Mouse (Mus musculus): ENCODE measurements around the gene Ssbp4. TPM values are rescaled to one million over a fixed set of nuclear protein-coding genes. Genes with fewer than 3 reads are reported as not detected.

Gene Ssbp4
- polyA plus RNA-seq (2016; fragmentation: Nextera tagmentation; extraction: Ambion mirVana): 97.4 and 106 TPM in 2 replicates

- Histone ChIP-seq H3K36me3 (replicated peaks) (no peaks in the 10 kb centered on the region), H3K27ac (peak within 1 kb of the TSS; percentile 90), H3K9me3 (no peaks in the 10 kb centered on the region), H3K9ac (peak within 1 kb of the TSS; percentile 87), H3K4me3 (replicated peaks) (peak within 1 kb of the TSS; percentile 88), H3K4me1 (peaks cover 68% of the 10 kb centered on the region), H3K4me2 (peak within 1 kb of the TSS; percentile 92), H3K27me3 (peaks cover 19% of the 10 kb centered on the region; the same call in 1 of the 2 replicates)
- peak; percentile 6; the same call in 1 of the 2 replicates for ATAC-seq (ENCODE audit: low FRiP score)
- WGBS: 6% methylated on average over 26 of the region's 26 CpGs
Measured at GRCm38 (mm10) chr8:70608749-70609367, at the start of gene Ssbp4. Ssbp4 (minus strand) TSS chr8:70608872.

DNA sequence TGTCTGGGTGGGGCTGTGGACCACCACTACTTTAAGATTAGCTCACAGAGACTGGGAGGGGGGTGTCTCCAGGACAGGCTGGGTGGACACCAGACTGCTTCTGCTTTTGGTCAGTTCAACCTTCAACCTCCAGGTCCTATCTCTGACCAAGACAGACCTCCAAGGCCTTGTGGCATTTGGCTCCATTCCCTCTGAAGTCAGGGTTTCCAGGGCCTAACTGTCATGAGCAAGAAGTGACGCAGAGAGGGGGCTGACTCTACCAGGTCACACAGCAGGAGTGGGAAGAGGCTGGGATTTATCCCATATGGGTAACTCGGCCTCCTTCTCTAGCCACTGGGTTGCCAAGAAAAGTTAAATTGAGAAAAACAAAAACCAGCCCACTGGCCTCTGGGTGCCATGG is 49.1 kb upstream of the Ssbp4 start:
- no peak for ATAC-seq (ENCODE audit: low FRiP score)
- Histone ChIP-seq H3K27ac (peak overlapping the region; percentile 92), H3K36me3 (replicated peaks) (peaks cover 12% of the 10 kb centered on the region), H3K4me1 (peaks cover 60% of the 10 kb centered on the region), H3K9me3 (no peaks in the 10 kb centered on the region), H3K27me3 (no peaks in the 10 kb centered on the region), H3K4me3 (replicated peaks) (peak overlapping the region; percentile 78; the same call in 1 of the 2 replicates), H3K9ac (no peak overlapping the region), H3K4me2 (peak overlapping the region; percentile 91)
- WGBS: 81% methylated on average over 2 of the region's 2 CpGs

DNA sequence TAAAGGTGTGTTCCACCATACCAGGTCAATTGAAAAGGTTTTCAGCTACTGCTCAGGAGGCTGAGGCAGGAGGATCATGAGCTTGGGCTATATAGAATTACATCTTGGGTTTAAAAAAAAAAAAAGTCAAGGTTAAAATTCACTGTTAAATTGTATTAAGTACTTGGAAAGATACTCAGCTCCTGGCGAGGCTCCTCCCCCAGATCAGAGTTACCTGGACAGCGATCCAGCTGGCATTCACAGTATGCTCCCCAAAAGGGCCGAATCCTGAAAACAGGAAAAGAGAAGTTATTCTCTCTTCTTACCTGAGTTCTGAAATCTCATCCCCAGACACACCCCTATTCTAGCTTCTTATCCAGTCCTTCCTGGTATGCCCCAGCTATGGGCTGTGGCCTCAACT is 48.5 kb upstream of the Ssbp4 start:
- Histone ChIP-seq H3K27me3 (no peaks in the 10 kb centered on the region), H3K4me1 (peaks cover 60% of the 10 kb centered on the region), H3K36me3 (replicated peaks) (peaks cover 15% of the 10 kb centered on the region), H3K27ac (peak overlapping the region; percentile 92), H3K4me3 (replicated peaks) (no peak overlapping the region; the same call in 1 of the 2 replicates), H3K9ac (no peak overlapping the region), H3K4me2 (peak overlapping the region; percentile 91), H3K9me3 (no peaks in the 10 kb centered on the region)
- 94% methylated on average over 3 of the region's 3 CpGs for WGBS
- ATAC-seq (ENCODE audit: low FRiP score): no peak

DNA sequence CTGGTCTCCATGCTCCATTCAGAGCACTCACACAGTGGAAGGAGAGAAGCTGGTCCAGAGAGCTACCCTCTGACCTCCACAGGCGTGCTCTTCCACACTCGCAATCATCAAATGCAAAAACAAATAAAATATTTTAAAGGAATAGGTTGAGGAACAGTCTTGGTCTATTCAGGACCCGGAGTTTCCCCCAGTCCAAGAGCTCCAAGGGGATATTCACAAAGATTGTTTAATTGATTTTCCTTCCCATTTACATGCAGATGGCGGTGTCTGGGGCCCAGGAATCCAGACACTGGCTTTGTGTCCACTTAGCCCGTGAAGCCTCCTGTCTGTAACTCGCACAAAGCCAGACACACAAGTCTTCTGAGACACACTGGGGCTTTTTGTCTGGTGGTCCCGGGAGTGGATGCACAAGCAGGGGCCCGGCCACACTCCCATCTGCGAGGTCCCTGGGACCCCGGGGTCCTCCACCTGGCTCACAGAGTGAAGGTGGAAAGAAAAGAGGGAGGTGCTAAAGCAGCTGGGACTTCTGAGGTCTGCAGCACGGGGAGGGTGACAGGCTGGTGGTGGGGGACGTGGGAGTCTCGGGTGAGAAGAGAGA is 47.6 kb upstream of the Ssbp4 start:
- peak overlapping the region; percentile 17; the same call in 1 of the 2 replicates for H3K9ac ChIP-seq
- H3K27me3 ChIP-seq: no peaks in the 10 kb centered on the region
- H3K4me2 ChIP-seq: peak overlapping the region; percentile 32
- 13% methylated on average over 13 of the region's 13 CpGs for WGBS
- peaks cover 60% of the 10 kb centered on the region for H3K4me1 ChIP-seq
- peaks cover 23% of the 10 kb centered on the region for H3K36me3 ChIP-seq (replicated peaks)
- peak overlapping the region; percentile 92 for H3K27ac ChIP-seq
- no peaks in the 10 kb centered on the region for H3K9me3 ChIP-seq
- H3K4me3 ChIP-seq (replicated peaks): no peak overlapping the region
- peak; percentile 50 for ATAC-seq (ENCODE audit: low FRiP score)

DNA sequence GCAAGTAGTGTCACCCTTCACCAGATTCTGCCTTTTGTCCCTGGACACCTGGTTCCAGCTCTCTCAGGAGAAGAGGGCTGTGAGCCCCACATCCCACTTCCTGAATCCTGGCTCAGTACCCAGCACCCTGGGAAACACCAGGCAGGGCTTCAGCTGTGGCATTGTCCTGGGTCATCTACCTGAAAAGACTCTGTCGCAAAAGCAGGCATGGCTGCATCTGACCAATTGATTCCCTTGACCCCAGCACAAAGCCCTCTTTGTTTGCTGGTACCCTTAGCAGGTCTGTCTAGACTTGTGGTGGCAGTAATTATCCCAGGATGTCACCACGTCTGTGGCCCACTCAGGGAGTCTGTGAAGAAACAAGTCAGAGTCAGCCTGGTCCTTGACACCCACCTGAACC is 46.8 kb upstream of the Ssbp4 start:
- H3K27ac ChIP-seq: peak overlapping the region; percentile 92
- H3K4me2 ChIP-seq: 0 out of 2 replicates have a peak overlapping the region, but pooled peaks have one; percentile 32
- H3K4me3 ChIP-seq (replicated peaks): no peak overlapping the region
- no peaks in the 10 kb centered on the region for H3K9me3 ChIP-seq
- no peak for ATAC-seq (ENCODE audit: low FRiP score)
- peaks cover 58% of the 10 kb centered on the region for H3K4me1 ChIP-seq
- no peak overlapping the region; the same call in 1 of the 2 replicates for H3K9ac ChIP-seq
- no peaks in the 10 kb centered on the region for H3K27me3 ChIP-seq
- peaks cover 31% of the 10 kb centered on the region for H3K36me3 ChIP-seq (replicated peaks)
- WGBS: 7% methylated on average over 2 of the region's 2 CpGs

DNA sequence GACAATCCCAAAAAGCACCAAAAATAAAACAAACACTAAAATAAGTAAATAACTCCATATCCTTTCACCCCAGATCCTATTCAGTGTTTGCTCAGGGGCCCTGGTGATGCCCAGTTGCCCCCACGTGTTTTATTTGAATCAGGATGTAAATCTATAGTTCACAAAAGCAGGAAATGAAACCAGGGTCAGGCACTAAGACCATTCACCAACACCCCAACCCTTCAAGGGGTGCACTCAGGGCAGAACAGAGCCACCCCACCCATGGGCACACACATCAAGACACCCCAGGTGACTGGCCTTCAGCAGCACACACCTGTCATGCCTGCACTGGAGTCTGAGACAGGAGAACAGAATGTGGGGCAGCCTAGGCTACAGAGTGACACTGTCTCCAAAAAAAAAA is 45.4 kb upstream of the Ssbp4 start:
- 83% methylated on average over 1 of the region's 1 CpGs for WGBS
- H3K36me3 ChIP-seq (replicated peaks): peaks cover 43% of the 10 kb centered on the region
- peaks cover 61% of the 10 kb centered on the region for H3K4me1 ChIP-seq
- ATAC-seq (ENCODE audit: low FRiP score): no peak
- H3K4me3 ChIP-seq (replicated peaks): no peak overlapping the region
- H3K4me2 ChIP-seq: no peak overlapping the region
- no peaks in the 10 kb centered on the region for H3K9me3 ChIP-seq
- no peaks in the 10 kb centered on the region for H3K27me3 ChIP-seq
- no peak overlapping the region for H3K27ac ChIP-seq
- H3K9ac ChIP-seq: no peak overlapping the region

DNA sequence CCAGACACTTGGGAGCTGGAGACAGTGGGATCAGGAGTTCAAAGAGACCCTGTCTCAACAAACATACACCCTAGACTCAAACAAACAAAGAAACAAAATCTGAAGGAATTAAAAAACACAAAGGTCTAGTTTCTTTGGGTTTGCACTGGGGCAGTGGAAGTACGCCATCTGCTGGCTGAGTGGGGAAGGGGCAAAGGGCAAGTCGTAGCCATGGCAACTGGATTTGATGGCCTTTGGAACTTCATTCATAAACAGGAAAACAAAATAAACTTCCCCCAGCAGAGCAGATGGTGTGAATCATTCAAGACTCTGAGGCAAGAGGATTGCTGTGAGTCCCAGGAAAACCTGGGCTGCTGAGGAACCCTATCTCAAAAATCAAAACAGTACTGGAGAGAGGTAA is 44.6 kb upstream of the Ssbp4 start:
- H3K4me1 ChIP-seq: peaks cover 58% of the 10 kb centered on the region

DNA sequence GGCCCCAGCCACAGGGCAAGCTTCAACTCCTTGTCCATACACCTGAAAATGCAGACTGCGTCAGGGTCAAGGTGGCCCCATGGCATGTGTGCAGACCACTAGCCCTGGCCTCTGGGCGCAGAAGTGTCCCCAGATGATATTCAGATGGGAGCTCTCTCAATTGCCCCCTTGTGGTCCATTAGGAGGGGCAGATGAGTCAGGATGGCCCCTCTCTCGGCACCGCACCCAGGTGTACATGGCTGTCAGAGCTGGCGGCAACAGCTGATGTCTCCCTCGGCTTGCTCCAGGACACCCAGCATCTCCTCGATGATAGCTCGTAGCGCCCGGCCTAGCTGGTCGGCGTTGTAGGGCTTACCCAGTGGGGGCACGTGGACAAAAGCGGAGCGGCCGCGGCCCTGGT is 41.7 kb upstream of the Ssbp4 start:
- 0 out of 2 replicates have a peak overlapping the region, but pooled peaks have one; percentile 21 for H3K9ac ChIP-seq
- WGBS: 96% methylated on average over 17 of the region's 17 CpGs
- ATAC-seq (ENCODE audit: low FRiP score): no peak
- H3K4me3 ChIP-seq (replicated peaks): no peak overlapping the region; the same call in 1 of the 2 replicates
- peak overlapping the region; percentile 5; the same call in 1 of the 2 replicates for H3K27ac ChIP-seq
- no peak overlapping the region for H3K4me2 ChIP-seq
- no peaks in the 10 kb centered on the region for H3K9me3 ChIP-seq
- H3K4me1 ChIP-seq: peaks cover 49% of the 10 kb centered on the region
- no peaks in the 10 kb centered on the region for H3K27me3 ChIP-seq
- peaks cover 48% of the 10 kb centered on the region for H3K36me3 ChIP-seq (replicated peaks)

More for the DNA sequence above, 44.6 kb upstream of the Ssbp4 start:
- H3K9ac ChIP-seq: no peak overlapping the region
- no peaks in the 10 kb centered on the region for H3K27me3 ChIP-seq
- no peaks in the 10 kb centered on the region for H3K9me3 ChIP-seq
- H3K4me3 ChIP-seq (replicated peaks): no peak overlapping the region
- peaks cover 50% of the 10 kb centered on the region for H3K36me3 ChIP-seq (replicated peaks)
- H3K4me2 ChIP-seq: no peak overlapping the region
- ATAC-seq (ENCODE audit: low FRiP score): no peak
- H3K27ac ChIP-seq: 0 out of 2 replicates have a peak overlapping the region, but pooled peaks have one; percentile 13
- 69% methylated on average over 2 of the region's 2 CpGs for WGBS

DNA sequence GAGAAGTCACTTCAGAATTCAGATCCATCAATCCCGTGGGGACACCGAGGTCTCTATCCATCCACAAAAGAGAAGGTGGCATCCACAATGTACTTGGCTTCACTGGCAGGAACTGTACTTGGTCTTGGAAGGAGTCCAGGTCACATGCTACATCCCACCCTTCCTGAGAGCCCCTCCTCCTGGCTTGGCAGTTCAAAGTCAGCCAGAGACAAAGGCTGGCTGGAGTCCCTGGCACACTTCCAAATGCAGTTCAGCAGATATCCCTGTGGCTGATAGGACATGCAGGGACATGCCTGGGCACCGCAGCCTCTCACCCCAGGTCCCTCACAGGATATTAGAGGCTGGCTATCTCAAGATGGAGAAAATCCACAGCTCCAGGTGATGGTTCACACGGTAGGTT is 40.7 kb upstream of the Ssbp4 start:
- H3K9ac ChIP-seq: 0 out of 2 replicates have a peak overlapping the region, but pooled peaks have one; percentile 21
- WGBS: 80% methylated on average over 4 of the region's 4 CpGs
- ATAC-seq (ENCODE audit: low FRiP score): peak; percentile 49
- H3K36me3 ChIP-seq (replicated peaks): peaks cover 38% of the 10 kb centered on the region
- H3K27me3 ChIP-seq: no peaks in the 10 kb centered on the region
- no peak overlapping the region for H3K4me2 ChIP-seq
- H3K9me3 ChIP-seq: no peaks in the 10 kb centered on the region
- H3K4me1 ChIP-seq: peaks cover 40% of the 10 kb centered on the region
- H3K27ac ChIP-seq: peak overlapping the region; percentile 43
- H3K4me3 ChIP-seq (replicated peaks): no peak overlapping the region

- H3K4me2 ChIP-seq: no peak overlapping the region
- peaks cover 40% of the 10 kb centered on the region for H3K4me1 ChIP-seq
Measured at GRCm38 (mm10) chr8:70648921-70649320, 40.2 kb upstream of the Ssbp4 start.

DNA sequence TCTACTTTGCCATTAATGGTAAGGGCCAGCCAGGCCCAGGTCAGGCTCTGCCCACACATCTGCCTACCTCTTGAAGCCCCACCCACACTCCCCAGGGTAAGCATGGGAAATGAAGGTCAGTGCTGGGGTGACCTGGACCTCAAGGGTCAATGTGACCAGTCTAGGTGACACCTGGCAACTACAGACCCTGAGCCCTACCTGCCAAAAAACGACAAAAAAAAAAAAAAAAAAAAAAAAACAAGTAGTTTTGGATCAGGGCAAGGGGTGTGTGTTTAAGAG is 39.4 kb upstream of the Ssbp4 start:
- peaks cover 40% of the 10 kb centered on the region for H3K4me1 ChIP-seq
- H3K27me3 ChIP-seq: 0 out of 2 replicates have a peak, but pooled peaks cover 2% of the 10 kb centered on the region
- ATAC-seq (ENCODE audit: low FRiP score): no peak
- no peak overlapping the region for H3K4me2 ChIP-seq
- no peaks in the 10 kb centered on the region for H3K9me3 ChIP-seq
- no peak overlapping the region for H3K9ac ChIP-seq
- H3K4me3 ChIP-seq (replicated peaks): no peak overlapping the region
- WGBS: 63% methylated on average over 1 of the region's 1 CpGs
- H3K27ac ChIP-seq: no peak overlapping the region
- H3K36me3 ChIP-seq (replicated peaks): peaks cover 38% of the 10 kb centered on the region

More at GRCm38 (mm10) chr8:70648921-70649320, 40.2 kb upstream of the Ssbp4 start:
- WGBS: 65% methylated on average over 3 of the region's 3 CpGs
- no peak for ATAC-seq (ENCODE audit: low FRiP score)
- H3K27ac ChIP-seq: peak overlapping the region; percentile 43
- H3K9me3 ChIP-seq: no peaks in the 10 kb centered on the region
- H3K27me3 ChIP-seq: no peaks in the 10 kb centered on the region
- H3K9ac ChIP-seq: no peak overlapping the region
- peaks cover 38% of the 10 kb centered on the region for H3K36me3 ChIP-seq (replicated peaks)
- H3K4me3 ChIP-seq (replicated peaks): no peak overlapping the region

DNA sequence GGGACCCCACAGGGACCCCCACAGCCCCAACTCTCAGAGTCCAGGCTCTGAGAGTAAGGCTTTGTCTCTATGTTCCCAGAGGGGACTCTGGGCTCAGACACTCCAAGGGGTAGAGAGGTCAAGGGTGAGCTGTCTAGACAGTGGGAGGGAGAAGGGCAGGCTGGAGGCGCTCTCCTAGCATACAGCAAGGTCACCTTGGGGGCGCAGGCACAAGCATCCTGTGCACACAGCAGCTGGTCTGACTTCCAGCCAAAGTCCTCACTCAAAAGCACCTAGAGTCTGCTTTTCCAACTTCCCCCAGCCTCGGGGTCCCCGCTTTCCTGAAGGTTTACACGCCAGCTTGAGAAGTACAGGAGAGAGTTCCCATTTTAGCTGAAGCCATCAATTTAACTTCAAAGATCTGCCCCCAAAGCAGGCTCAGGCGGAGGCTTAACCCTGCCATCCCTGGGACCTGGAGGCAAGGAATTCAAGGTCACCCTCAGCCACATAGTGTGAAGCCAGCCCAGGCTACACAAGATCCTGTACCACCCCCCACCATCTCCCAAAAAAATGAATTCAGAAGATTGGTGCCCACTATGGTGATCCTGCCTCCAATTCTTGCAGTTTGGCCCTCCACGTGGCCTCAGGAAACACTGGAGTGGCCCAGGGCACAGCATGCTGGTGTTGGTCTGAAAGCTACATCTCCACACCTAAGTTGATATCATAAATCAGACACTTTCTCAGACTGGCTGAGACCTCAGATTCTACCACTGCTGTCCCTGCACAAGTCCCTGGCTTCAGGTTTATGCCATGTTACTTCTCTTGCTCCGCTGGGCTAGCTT is 38.9 kb upstream of the Ssbp4 start:
- H3K4me3 ChIP-seq (replicated peaks): no peak overlapping the region
- H3K4me2 ChIP-seq: no peak overlapping the region
- H3K9me3 ChIP-seq: no peaks in the 10 kb centered on the region
- ATAC-seq (ENCODE audit: low FRiP score): no peak
- 0 out of 2 replicates have a peak, but pooled peaks cover 5% of the 10 kb centered on the region for H3K27me3 ChIP-seq
- 61% methylated on average over 8 of the region's 8 CpGs for WGBS
- H3K27ac ChIP-seq: peak overlapping the region; percentile 53; the same call in 1 of the 2 replicates
- H3K4me1 ChIP-seq: peaks cover 40% of the 10 kb centered on the region
- H3K36me3 ChIP-seq (replicated peaks): peaks cover 38% of the 10 kb centered on the region
- no peak overlapping the region for H3K9ac ChIP-seq

Data from forebrain, embryonic 12.5 days (tissue).